Mouse (Mus musculus) heart, embryonic 15.5 days (tissue): ENCODE measurements at regions not wholly inside any gene's neighbourhood (a gene's known extent, or its start where the extent isn't known, plus 50 kb on each side); places are given as distances from the start of the nearest gene placed in this dataset.

Experiments used
- ATAC-seq: fragments of 200-750 bp; cut with Nextera tagmentation; replicated peaks from 2 replicates; pipeline ENCODE4 v1.8.0; 2017; ENCODE audit warnings: low read depth, moderate TSS enrichment; ENCODE audit not compliant: insufficient number of reproducible peaks, insufficient read depth, low FRiP score
- H3K27ac ChIP-seq: fragments of 300-500 bp; sonication (generic); 2 replicates; pipeline ENCODE4 v1.5.1; 2015; ENCODE audit warnings: mild to moderate bottlenecking, inconsistent platforms
- H3K27me3 ChIP-seq: fragments of 300-500 bp; sonication (generic); 2 replicates; pipeline ENCODE4 v1.6.1; 2015; ENCODE audit warnings: inconsistent platforms
- H3K36me3 ChIP-seq: fragments of 300-500 bp; sonication (generic); 2 replicates; pipeline ENCODE4 v1.6.1; 2015; ENCODE audit warnings: mild to moderate bottlenecking, inconsistent platforms
- H3K4me1 ChIP-seq: fragments of 300-500 bp; sonication (generic); replicated peaks from 2 replicates; pipeline ENCODE4 v1.6.1; 2015; ENCODE audit warnings: inconsistent platforms
- H3K4me2 ChIP-seq: fragments of 300-500 bp; sonication (generic); 2 replicates; pipeline ENCODE4 v1.6.1; 2015; ENCODE audit warnings: inconsistent platforms, mild to moderate bottlenecking, moderate library complexity
- H3K4me3 ChIP-seq: fragments of 300-500 bp; sonication (generic); 2 replicates; pipeline ENCODE4 v1.5.1; 2015; ENCODE audit warnings: mild to moderate bottlenecking, inconsistent platforms
- H3K9ac ChIP-seq: fragments of 300-500 bp; sonication (generic); 2 replicates; pipeline ENCODE4 v1.6.1; 2015; ENCODE audit warnings: mild to moderate bottlenecking, inconsistent platforms
- H3K9me3 ChIP-seq: fragments of 300-500 bp; sonication (generic); replicated peaks from 2 replicates; pipeline ENCODE4 v1.6.1; 2016; ENCODE audit warnings: inconsistent platforms
- whole genome bisulfite sequencing: fragments of 180-500 bp; shearing (Covaris S2); methylation state at CpG from one replicate; pipeline ENCODE4 v1.1.7; 2015; ENCODE audit warnings: mixed read lengths; 5-methylcytosine and 5-hydroxymethylcytosine counted together

DNA sequence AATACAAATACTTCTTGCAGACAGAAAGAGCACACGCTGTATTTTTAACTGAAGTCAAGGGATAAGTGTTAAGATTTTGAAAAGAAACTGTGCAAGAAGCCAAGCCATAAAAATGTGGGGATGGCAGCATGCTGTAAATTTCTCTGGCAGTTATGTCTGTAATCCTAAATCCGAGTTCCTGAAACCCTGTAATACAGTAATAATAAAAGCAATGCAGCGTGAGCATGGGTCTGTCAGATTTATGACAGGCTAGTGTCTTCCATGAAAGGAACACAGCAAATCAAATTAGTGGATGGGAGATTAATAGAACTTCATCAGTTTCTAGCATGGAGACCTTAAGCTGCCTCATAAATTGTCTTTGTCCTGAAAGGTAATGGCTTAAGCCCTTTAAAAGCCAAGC, 597.7 kb downstream of the 1190002N15Rik start:
- H3K36me3 ChIP-seq = no peaks in the 10 kb centered on the region
- no peak overlapping the region for H3K27ac ChIP-seq
- ATAC-seq = no peak
- H3K9me3 ChIP-seq = no peaks in the 10 kb centered on the region
- H3K27me3 ChIP-seq = no peaks in the 10 kb centered on the region
- H3K4me1 ChIP-seq = no peaks in the 10 kb centered on the region
- WGBS = 71% methylated on average over 3 of the region's 3 CpGs
- no peak overlapping the region for H3K4me3 ChIP-seq
- H3K4me2 ChIP-seq = no peak overlapping the region
- no peak overlapping the region for H3K9ac ChIP-seq

DNA sequence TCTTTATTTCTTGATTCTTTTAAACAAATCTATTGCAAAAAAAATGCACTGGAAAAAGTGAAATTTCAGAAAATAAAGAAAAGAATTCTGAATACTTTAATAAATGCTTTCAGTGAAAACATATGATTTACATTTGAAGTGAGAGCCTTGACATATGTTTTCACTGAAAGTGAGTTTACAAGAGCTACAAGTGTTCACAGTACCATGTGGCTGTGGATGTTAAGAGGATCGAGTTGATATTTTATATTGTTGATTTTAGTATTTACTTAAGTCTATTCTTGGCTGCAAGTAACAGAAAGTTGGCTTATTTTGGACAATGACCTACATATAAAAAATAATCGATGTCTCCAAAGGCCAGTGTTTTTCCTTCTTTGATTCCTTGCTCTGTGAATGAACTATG, 607.2 kb downstream of the 1190002N15Rik start:
- no peak overlapping the region for H3K9ac ChIP-seq
- no peak for ATAC-seq
- WGBS = 75% methylated on average over 2 of the region's 2 CpGs

DNA sequence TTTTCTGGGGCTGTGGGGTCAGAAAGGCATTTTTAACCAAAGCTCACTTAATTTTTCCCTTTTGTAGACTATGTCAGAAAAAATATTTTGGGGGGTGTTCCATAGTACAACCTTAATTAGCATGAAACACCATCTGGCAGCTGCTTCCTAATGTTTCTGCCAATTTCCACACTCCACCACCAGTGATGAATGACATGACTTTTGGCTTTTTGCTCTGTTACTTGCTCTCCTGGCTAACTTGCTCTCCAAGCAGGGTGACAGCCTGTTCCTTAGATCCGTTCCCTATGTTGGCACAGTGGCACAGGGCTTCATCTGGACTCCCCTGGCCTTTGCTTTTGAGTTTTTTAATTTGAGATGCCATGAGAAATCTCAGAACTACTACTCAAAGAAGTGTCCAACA, 648.6 kb downstream of the 1190002N15Rik start:
- no peak for ATAC-seq
- no peak overlapping the region for H3K4me2 ChIP-seq
- H3K36me3 ChIP-seq = no peaks in the 10 kb centered on the region
- H3K27ac ChIP-seq = no peak overlapping the region
- no peaks in the 10 kb centered on the region for H3K4me1 ChIP-seq
- H3K27me3 ChIP-seq = no peaks in the 10 kb centered on the region
- no peak overlapping the region for H3K9ac ChIP-seq
- 57% methylated on average over 1 of the region's 1 CpGs for WGBS
- no peak overlapping the region for H3K4me3 ChIP-seq
- H3K9me3 ChIP-seq = no peaks in the 10 kb centered on the region

More for the DNA sequence above, 607.2 kb downstream of the 1190002N15Rik start:
- H3K36me3 ChIP-seq = no peaks in the 10 kb centered on the region
- H3K9me3 ChIP-seq = no peaks in the 10 kb centered on the region
- no peak overlapping the region for H3K4me2 ChIP-seq
- no peak overlapping the region for H3K4me3 ChIP-seq
- no peaks in the 10 kb centered on the region for H3K27me3 ChIP-seq
- H3K4me1 ChIP-seq = no peaks in the 10 kb centered on the region
- H3K27ac ChIP-seq = no peak overlapping the region

DNA sequence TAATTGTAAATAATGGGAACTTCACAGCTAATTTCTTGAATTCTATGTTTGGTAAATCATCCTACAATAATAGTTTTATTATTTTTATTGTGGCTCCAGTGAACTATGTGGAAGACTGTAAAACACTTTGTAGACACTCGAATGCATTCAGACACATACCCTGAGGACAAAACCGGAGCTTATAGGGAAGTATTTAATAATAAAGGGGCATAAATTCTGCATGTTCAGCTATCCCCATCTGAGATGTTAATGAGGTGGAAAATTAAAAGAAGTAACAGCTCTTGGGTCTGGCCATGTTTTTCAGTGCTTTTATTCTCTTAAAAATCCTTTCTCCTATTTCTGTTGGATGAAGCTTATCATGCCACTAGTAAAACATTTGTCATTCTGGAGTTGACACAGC, 657.8 kb downstream of the 1190002N15Rik start:
- H3K9ac ChIP-seq = no peak overlapping the region
- no peaks in the 10 kb centered on the region for H3K4me1 ChIP-seq
- H3K27me3 ChIP-seq = no peaks in the 10 kb centered on the region
- no peaks in the 10 kb centered on the region for H3K9me3 ChIP-seq
- no peak overlapping the region for H3K27ac ChIP-seq
- ATAC-seq = no peak
- WGBS = 64% methylated on average over 2 of the region's 2 CpGs
- no peak overlapping the region for H3K4me3 ChIP-seq
- H3K36me3 ChIP-seq = no peaks in the 10 kb centered on the region
- H3K4me2 ChIP-seq = no peak overlapping the region

DNA sequence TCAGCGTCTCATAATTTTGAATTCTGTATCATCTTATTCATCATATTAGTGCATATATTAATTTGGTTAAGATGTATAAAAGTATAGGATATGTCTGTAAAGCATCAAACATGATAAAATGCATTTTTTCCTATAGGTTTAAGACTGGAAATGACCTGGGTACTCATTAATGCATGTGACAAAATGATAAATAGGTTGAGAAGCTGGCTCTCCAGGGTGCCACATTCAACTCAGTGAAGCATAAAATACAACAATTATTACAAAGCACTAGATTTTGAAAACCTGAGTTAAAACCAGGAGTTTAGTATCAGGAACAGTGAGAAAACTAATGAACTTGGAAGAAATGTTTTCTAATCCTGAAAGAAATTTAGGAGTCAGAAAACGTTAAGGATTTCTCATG, 658.3 kb downstream of the 1190002N15Rik start:
- no peak overlapping the region for H3K4me3 ChIP-seq
- no peaks in the 10 kb centered on the region for H3K27me3 ChIP-seq
- no peak for ATAC-seq
- H3K9ac ChIP-seq = no peak overlapping the region
- H3K4me1 ChIP-seq = no peaks in the 10 kb centered on the region
- WGBS = 77% methylated on average over 2 of the region's 2 CpGs
- H3K4me2 ChIP-seq = no peak overlapping the region
- no peaks in the 10 kb centered on the region for H3K9me3 ChIP-seq
- no peak overlapping the region for H3K27ac ChIP-seq
- no peaks in the 10 kb centered on the region for H3K36me3 ChIP-seq

DNA sequence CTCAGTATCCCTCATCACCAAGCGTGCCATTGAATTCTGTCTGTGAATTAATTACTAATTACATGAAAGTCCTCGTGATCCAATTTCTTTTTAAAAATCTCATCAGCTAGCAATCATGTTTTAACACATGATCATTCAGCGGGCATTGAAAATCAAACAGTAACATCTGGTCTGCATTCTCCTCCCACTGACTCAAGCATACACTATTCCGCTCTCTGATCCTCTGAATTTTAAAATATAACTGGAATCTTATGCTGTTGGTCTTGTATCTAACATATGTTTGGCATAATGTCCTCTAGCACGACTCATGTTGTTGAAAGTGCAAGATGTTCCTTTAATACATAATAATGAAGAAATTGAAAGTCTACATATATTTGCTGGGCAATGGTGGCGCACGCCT, 667.1 kb downstream of the 1190002N15Rik start:
- no peak overlapping the region for H3K9ac ChIP-seq
- no peak overlapping the region for H3K4me2 ChIP-seq
- WGBS = 79% methylated on average over 7 of the region's 7 CpGs
- no peaks in the 10 kb centered on the region for H3K9me3 ChIP-seq
- no peaks in the 10 kb centered on the region for H3K36me3 ChIP-seq
- no peaks in the 10 kb centered on the region for H3K4me1 ChIP-seq
- no peaks in the 10 kb centered on the region for H3K27me3 ChIP-seq
- ATAC-seq = no peak
- H3K4me3 ChIP-seq = no peak overlapping the region
- H3K27ac ChIP-seq = no peak overlapping the region

DNA sequence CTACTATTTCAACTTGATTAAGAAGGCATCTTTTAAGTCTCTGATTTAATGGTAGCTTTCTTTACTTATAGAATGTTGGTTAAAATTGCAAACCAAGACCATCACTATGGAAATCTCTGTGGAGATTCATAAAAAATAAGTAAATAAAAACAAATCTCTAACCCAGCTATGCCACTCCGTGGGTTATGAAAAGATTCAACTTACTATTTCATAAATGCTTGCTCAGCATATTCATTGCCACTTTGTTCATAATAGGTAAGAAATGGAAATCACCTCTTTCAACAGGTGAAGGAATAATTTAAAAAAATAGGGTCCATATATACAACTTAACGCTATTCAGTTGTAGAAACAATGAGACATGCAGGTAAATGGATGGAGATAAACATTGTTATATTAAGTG, 679.9 kb downstream of the 1190002N15Rik start:
- WGBS = 66% methylated on average over 2 of the region's 2 CpGs
- no peak for ATAC-seq
- Histone ChIP-seq H3K27ac (no peak overlapping the region), H3K4me1 (no peaks in the 10 kb centered on the region), H3K27me3 (no peaks in the 10 kb centered on the region), H3K9ac (no peak overlapping the region), H3K4me2 (no peak overlapping the region), H3K4me3 (no peak overlapping the region), H3K36me3 (no peaks in the 10 kb centered on the region), H3K9me3 (no peaks in the 10 kb centered on the region)

DNA sequence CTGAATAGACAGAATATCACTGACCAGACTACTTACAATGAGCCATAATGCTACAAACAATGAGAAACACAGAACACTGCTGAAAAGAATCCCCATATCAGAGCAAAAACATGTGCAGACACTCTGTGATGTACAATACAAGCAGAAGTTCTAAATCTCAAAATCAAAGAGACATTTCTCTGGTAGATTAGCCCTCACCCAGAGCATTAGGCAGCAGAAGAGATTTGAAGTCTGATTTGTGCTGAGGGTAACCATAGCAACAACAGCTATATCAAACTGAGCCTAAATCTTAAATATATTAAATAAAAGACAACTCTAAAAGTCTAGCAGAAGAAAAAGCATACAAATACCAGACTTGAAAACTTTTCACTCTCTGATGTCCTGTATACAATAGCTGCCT, 691.5 kb downstream of the 1190002N15Rik start:
- H3K27me3 ChIP-seq = no peaks in the 10 kb centered on the region
- no peak overlapping the region for H3K9ac ChIP-seq
- H3K4me1 ChIP-seq = no peaks in the 10 kb centered on the region
- no peak overlapping the region for H3K4me2 ChIP-seq
- no peak overlapping the region for H3K27ac ChIP-seq
- no peaks in the 10 kb centered on the region for H3K9me3 ChIP-seq
- H3K4me3 ChIP-seq = no peak overlapping the region
- no peaks in the 10 kb centered on the region for H3K36me3 ChIP-seq
- ATAC-seq = no peak

DNA sequence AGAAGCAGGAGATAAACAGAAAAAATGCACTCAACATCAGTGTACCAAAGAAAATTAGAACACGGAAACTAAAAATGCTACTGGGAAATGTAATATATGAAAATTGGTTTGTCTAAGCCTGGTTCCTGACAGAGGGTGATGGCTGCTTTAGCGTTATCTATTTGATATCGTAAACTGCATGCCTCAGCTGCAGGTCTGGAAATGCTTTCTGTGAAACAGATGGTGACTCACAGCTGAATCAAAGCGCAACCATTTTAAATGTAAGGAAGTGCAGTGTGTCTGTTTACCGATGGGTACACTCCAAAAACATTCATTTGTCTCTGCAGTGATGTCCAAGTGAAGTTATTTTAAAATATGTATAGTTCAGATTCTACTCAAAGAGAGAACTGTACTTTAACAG, 694.0 kb downstream of the 1190002N15Rik start:
- no peak overlapping the region for H3K9ac ChIP-seq
- ATAC-seq = no peak
- WGBS = 62% methylated on average over 5 of the region's 5 CpGs

More for the DNA sequence above, 694.0 kb downstream of the 1190002N15Rik start:
- no peak overlapping the region for H3K27ac ChIP-seq
- no peaks in the 10 kb centered on the region for H3K27me3 ChIP-seq
- no peaks in the 10 kb centered on the region for H3K4me1 ChIP-seq
- no peak overlapping the region for H3K4me2 ChIP-seq
- no peaks in the 10 kb centered on the region for H3K36me3 ChIP-seq
- H3K9me3 ChIP-seq = no peaks in the 10 kb centered on the region
- H3K4me3 ChIP-seq = no peak overlapping the region
